Mouse (Mus musculus) embryonic fibroblast, embryonic 13.5 days (primary cell): ENCODE data around the gene Mllt6.

Experiments
- CTCF ChIP-seq: IDR thresholded peaks from 2 replicates; pipeline ENCODE4 v1.5.1; 2011; ENCODE audit warnings: mild to moderate bottlenecking, control low read depth, low read length, moderate library complexity, borderline replicate concordance; ENCODE audit not compliant: insufficient read depth
- POLR2A ChIP-seq: IDR thresholded peaks from 2 replicates; pipeline ENCODE4 v1.6.1; 2011; ENCODE audit warnings: low read depth, mild to moderate bottlenecking, control low read depth, low read length, moderate library complexity

DNA sequence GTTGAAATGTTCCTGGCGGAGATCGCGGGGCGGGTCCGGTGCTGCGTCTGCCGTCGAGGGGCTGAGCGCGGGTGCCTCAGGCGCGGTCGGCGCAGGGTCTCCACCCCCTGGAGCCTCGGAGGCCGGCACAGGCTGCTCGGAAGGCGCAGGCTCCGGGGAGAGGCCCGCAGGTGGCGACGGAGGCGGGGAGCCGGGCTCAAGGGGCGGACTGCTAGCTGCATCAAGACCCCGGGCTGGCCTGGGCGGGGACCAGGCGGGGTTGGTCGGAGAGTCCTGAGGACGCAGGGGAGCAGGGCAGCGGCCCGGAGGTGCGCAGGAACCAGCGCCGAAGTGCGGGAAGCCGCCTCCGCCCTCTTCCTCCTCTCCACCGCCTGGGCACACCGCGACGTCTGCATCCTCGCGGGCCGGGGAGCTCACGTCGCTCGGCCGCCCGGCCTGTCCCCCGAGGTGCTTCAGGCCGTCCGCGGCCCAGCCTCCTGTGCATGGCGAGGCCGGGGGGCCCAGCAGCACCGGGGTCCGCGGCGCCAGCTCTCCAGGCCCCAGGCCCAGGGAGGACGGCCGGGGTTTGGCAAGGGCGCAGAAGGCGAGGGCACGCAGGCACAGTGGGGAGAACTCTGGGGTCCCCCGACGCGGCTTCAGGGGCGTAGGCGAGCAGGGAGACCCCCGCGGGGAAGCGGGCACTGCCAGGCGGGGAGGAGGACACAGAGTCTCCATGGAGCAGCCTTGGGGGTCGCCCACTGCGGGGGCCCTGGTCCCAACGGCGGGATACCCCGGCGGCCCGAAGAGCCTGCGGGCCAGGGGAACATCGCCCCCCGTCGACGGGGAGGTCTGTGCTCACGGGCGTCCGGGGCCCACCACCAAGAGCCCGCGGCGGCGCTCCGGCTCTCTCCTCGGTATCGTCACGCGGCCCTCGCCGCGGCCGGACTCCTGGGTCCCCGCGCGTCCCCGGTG lies 34.4 kb upstream of the Mllt6 start:
- TF ChIP-seq CTCF = no peak
- no peak for TF ChIP-seq POLR2A
